Mouse (Mus musculus) heart, postnatal 14 days (tissue): ENCODE measurements around the gene Vcam1. TPM values are rescaled to one million over a fixed set of nuclear protein-coding genes. Genes with fewer than 3 reads are reported as not detected.

ENCODE experiments used
- DNase-seq, 2 experiments: peaks; one replicate each; pipeline ENCODE4 v3.0.0; 2021 to 2022
- intact Hi-C: fragments of 180-260 bp; cut with DNase I; formaldehyde crosslinking; loops from one replicate; pipeline ENCODE4 v1.15.1; 2025
- total RNA-seq, 2 experiments: library from RNA; stranded (reverse); gene quantifications; 2 replicates each; pipeline ENCODE4 v1.2.3; 2021

Vcam1 gene
- total RNA-seq, 2 experiments from 2014 or later, result 11.4 to 14.2 TPM

GRCm38 (mm10) chr3:116094886-116095285 is 34.6 kb downstream of the Vcam1 start:
- intact Hi-C loops, result no loop called here
- no peak for DNase-seq

GRCm38 (mm10) chr3:116094288-116094687 is 35.2 kb downstream of the Vcam1 start:
- no peak for DNase-seq

DNA sequence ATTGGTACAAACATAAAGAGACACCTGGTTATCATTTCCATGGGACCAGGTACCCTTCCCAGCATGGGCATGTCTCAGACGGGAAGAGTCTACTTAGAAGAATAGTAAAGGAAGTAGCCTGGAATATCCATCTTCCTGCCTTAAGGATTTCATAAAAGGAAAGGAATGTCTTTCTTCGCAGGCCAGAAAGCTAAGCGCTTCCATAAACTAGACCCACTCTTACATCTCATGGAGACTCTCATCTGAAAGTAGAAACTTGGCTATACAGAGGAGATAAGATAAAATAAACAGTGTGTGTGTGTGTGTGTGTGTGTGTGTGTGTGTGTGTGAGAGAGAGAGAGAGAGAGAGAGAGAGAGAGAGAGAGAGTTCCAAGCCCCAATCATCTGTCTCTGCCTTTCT is 36.9 kb downstream of the Vcam1 start:
- intact Hi-C loops, result no loop called here

More at GRCm38 (mm10) chr3:116094288-116094687, 35.2 kb downstream of the Vcam1 start:
- intact Hi-C loops, result no loop called here

GRCm38 (mm10) chr3:116091706-116092105 is 37.8 kb downstream of the Vcam1 start:
- DNase-seq, result no peak
- intact Hi-C loops, result no loop called here

More for the DNA sequence above, 36.9 kb downstream of the Vcam1 start:
- DNase-seq, result no peak

DNA sequence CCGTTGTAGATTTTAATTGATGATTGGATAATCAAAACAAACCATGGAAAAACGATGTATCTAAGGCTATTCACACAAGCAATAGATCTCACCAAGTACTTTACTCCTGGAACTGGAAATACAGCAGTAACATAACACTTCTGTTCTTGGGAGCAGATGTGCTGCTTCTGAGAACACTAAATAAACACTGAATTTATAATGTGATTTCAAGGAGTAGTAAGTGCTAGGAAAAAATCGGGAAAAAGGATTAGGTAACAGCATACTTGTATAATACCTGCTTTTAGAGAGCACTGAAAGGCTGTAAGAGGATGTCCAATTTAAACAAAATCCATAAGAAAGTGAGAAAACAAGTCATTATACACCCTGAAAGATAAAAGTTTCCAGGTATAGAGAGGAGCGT is 43.5 kb downstream of the Vcam1 start:
- intact Hi-C loops, result no loop called here
- DNase-seq, result no peak

- intact Hi-C loops, result loop anchor here (5.0 kb wide), 1 partner anchor 39 kb away; no protein-coding TSS in a partner anchor
Measured at GRCm38 (mm10) chr3:116080939-116081676, 48.4 kb downstream of the Vcam1 start.

DNA sequence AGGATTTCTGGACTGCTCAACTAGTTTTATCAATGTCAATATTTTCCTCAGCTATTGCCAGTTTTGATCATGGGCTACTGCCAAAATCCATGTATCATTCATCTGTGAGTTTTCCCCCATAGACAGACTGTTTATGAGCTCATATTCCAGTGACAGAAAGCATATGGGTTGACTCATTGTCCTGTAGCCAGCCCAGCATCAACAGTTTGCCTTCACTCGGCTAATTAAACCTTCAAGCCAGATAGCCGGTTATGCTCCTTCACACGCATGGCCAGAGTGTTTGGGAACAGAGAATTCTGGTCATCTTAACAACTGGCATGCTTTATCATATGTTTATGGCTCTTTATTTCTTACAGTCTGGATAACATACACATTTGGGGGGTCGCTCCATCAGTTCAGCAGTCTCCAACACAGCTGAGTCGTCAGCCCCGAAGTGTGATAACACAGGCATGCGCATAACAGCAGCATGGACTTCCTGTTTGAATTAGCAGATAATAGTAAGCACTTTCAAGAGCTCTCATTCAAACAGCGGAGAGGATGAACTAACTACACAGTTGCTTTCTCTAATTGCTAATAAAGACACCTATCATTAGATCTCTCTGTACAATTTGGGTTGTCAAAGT is 49.2 kb downstream of the Vcam1 start:
- intact Hi-C loops, result loop anchor here (5.0 kb wide), 1 partner anchor 38 kb away; no protein-coding TSS in a partner anchor
- peak; percentile 6 to 21 for DNase-seq

More at GRCm38 (mm10) chr3:116080939-116081676, 48.4 kb downstream of the Vcam1 start:
- peak; percentile 11 to 15 for DNase-seq

GRCm38 (mm10) chr3:116078490-116078889 is 51.0 kb downstream of the Vcam1 start:
- DNase-seq, result no peak
- intact Hi-C loops, result no loop called here

DNA sequence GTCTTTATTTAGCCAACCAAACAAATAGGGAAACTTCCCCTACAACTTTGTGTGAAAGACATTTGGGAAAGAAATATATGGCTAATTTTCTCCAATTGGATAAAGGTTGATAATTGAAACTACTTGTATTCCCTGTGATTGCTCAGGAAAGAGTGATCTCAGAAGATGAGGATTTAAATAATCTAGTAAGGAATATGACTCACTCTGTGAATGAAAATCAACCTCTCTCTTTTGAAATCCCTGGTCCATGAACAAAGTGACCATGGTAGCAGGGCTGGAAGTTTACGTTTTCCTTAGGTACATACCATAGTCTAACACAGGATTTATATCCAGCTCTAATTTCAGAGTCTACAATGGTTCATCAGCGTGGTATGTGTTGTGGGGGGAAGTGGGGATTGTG is 52.7 kb downstream of the Vcam1 start:
- intact Hi-C loops, result no loop called here
- no peak for DNase-seq

- peak in 1 of 2 experiments; percentile 16 for DNase-seq
- intact Hi-C loops, result no loop called here
Measured at GRCm38 (mm10) chr3:116072584-116072983, 56.9 kb downstream of the Vcam1 start.

DNA sequence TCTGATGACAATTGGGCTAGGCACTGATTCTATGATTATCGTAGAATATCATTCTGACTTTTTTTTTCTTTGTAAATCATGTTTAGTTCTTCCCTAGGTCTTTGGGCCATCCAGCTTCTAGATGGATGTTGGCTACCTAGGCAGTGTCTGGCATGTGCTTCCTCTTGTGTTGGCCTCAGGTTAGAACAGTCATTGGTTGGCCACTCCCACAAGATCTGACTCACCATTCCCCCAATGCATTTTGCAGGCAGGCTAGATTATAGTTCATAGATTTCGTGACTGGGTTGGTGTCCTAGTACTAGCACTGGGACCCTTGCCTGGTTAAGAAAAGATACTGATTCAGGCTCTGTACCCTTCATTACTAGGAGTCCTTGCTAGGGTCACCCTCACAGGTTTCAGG is 67.3 kb downstream of the Vcam1 start:
- no peak for DNase-seq
- intact Hi-C loops, result no loop called here

DNA sequence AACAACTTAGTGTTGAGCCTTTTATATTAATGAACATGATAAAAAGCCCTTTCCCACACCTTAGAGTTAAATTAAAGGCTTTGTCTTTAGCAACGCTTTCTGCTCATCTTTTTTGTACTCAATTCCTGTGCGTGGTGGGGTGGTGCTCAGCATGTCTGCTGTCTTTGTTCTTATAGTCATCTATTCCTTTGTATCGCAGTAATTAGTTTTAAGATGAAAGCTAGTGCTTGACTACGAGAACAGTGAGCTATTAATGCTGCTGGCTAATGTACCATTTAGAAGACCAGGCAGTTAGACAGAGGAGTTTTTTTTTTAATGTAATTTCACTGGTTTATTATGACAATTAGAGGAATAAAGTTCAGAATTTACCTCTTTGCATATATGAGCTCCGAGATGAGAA is 69.2 kb downstream of the Vcam1 start:
- no peak for DNase-seq
- intact Hi-C loops, result no loop called here

Other genes with a start within 250 kb of the Vcam1 start
- gene Dph5, start 241.9 kb downstream of the Vcam1 start, total RNA-seq, result 1 to 10 TPM; 6.4 to 7.2 TPM
- 10 to 100 TPM; 20.8 to 21.2 TPM for gene Slc30a7, start 122.3 kb downstream of the Vcam1 start, total RNA-seq
- 10 to 100 TPM; 15.1 to 15.2 TPM for gene Extl2, start 122.2 kb downstream of the Vcam1 start, total RNA-seq
- under 1 TPM; 0.10 to 0.12 TPM for gene Gpr88, start 123.8 kb upstream of the Vcam1 start, total RNA-seq